Mouse (Mus musculus) fat pad, adult 2 months (tissue): ENCODE measurements at regions not wholly inside any gene's neighbourhood (a gene's known extent, or its start where the extent isn't known, plus 50 kb on each side); places are given as distances from the start of the nearest gene placed in this dataset.

Experiments
- DNase-seq: peaks from one replicate; pipeline ENCODE4 v3.0.0-alpha.2; 2011; ENCODE audit warnings: low read depth, low spot score; ENCODE audit errors: extremely low read depth

- peak; percentile 67 for DNase-seq
These were observed 164.6 kb downstream of the Ptn start for GRCm38 (mm10) chr6:36645415-36645814.

- peak; percentile 11 for DNase-seq
These were observed 165.1 kb downstream of the Ptn start for GRCm38 (mm10) chr6:36644880-36645279.

GRCm38 (mm10) chr6:36637031-36637430 is 173.0 kb downstream of the Ptn start:
- no peak for DNase-seq

DNA sequence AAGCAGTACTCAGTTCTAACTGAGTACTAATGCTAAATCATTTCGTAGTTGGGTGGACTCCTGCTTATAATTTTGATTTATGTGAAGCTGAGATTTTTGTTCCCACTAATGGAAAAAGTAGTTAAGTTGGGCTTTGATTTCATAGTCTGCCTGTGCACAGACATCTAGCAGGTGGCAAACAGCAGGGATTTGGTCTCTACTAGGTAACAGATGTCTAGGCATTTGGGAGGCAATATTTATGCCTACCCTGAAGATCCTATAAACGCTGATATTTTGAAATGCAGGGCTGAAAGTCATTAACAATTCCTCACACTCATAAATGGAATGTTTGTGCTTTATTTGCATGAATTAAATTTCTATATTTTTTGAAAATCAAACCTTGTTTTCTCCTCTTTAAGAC is 182.4 kb downstream of the Ptn start:
- DNase-seq = no peak

DNA sequence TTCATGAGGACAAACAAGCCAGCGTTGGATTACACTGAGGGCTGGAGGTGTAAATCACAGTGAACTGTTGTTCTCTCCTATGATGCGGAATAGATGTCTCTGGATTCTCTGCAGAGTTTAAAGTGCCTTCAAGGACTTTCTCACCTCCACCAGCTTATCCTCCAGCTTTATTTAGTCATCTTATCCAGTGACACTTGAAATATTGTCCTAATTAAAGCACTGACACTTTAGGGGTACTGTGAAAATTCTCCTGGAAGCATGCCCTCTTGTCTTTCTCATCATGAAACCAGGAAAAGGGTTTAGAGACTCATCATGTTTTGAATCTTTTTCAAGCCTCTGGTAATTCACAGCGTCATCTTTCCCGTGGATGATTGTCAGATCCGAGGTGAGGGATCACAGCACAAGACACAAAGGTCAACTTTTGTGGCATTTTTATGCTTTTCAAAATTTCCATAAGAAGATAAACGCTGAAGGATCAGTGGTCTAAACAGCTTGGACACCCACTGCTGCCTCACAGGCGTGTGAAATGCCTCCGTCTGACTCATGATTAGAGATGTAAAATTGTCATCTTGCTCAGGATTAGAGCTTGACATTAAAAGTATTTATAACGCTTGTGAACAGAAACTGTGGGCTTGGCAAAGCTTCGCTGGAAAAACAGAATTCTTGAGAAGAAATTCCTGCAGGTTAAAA is 201.6 kb downstream of the Ptn start:
- no peak for DNase-seq

DNA sequence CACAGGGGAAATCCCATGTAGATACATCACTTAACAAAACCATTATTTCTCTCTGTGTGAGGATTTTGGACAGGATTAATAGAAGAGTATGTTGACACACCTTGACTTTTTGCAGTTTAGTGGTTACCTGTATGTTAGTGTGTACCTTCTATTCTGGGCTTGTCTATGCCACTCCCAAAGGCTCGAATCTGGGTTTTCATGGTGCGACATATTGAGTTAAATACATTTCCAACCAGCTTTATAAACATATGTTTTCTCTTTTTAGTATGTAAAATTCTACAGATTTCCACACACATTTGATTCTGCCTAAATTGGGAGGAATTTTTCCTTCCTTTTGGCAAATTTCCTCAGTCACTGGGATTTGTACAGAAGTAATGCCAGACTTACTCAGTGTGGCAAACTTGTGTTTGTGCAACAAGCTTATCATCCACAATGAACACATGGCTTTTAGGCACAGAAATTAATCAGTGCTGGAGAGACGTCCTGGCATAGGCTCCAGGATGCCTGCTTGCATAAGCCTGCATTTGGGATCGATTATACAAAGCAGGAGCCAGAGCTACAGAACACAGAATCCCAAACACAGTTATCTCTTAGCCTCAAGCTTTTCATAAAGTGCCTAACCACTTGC is 204.3 kb downstream of the Ptn start:
- DNase-seq = no peak

DNA sequence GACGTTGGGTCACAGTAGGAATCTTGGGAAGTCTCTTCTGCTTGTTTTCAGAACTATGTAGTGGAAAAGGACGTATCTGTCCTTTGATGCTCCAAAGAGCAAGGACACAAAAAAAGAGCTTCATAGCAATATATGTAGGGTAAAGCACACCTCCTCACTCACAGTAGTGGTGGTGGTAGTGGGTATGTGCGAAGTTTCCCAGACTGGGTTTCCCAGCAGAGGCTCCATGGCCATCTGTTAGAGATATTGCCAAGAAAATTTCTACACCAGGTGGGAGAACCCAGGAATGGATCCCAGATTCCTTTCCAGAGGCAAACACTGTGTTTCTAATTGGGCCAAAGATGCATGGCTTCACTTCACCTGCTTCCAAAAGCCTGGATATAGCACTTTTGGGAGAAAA is 205.2 kb downstream of the Ptn start:
- DNase-seq = no peak

- DNase-seq = no peak
These were observed 208.7 kb downstream of the Chrm2 start for GRCm38 (mm10) chr6:36596574-36596973.

- DNase-seq = no peak
These were observed 203.2 kb downstream of the Chrm2 start for GRCm38 (mm10) chr6:36590881-36591630.

DNA sequence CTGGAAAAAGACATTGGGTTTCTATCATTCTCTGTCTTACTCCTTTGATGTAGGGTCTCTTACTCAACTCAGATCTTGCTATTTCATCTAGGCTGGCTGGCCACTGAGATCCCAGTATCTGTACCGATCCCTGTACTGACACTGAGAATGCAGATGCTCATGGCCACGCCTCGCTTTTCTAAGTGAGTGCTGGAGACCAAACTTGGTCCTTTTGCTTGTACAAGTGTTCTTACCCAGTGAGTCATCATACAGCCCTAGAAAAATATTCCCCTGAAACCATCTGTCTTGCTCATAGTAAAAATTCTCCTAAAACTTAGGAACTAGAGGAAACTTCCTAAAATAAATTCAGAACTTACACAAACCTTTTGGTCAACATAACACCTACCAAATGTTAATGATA is 193.2 kb downstream of the Chrm2 start:
- no peak for DNase-seq
